Mouse (Mus musculus): ENCODE measurements at regions not wholly inside any gene's neighbourhood (a gene's known extent, or its start where the extent isn't known, plus 50 kb on each side); places are given as distances from the start of the nearest gene placed in this dataset.

DNA sequence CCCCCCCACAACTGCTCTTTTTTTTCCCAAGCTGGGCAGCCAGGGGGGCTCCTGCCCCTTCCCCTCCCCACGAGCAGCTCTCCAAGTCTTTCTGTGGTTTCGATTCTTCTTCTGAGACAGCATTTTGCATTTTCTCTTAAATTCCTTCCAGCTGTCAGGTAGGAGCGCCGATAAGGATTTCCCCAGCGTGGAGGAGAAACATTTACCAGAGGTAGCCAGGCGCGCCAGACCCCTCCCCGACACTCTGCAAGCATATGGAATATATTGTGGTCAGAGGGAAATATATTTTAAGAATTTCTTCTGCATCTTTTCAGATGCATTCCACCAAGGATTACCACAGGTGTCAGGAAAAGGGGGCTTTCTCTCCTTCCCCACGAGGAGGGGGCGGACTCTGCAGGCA lies 111.9 kb downstream of the Tbx5 start:
- DNase-seq (ENCODE audit: low spot score) = no peak

DNA sequence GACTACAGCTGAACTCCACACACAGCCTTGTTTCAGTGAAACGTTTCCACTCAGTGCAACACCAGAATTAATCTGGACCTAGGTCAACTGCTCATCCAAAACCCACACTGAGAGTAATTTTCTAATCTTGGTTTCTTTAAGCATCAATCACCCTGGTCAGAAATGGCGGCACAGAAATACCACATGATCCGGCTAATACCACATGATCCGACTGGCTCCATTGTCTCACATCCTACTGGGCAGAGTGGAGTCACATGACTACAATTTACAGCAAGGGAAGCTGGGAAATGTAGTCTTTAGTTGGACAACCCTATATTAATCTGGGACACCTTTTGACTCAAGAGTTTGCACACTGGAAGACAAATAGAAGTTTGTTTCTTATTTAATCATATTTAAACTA lies 115.9 kb downstream of the Tbx5 start:
- peak; percentile 10 for DNase-seq (ENCODE audit: low spot score)

DNA sequence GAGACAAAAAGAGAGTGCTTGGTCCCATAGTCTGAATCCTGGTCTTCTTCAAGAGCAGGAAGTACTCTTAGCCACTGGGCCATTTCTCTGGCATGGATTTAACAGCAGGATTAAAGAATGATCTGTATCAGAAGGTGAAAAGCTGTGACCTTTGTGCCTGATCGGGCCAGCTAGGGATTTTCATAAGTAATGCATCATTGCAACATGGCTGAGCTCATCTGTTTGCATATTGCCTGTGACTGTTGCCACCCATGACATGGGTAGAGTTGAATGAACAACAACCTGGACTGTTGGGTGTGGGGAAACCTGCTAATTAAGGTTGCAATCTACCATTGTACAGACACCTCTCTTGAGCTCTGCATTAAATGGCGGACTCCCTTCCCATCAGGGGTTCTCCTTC lies 119.6 kb downstream of the Tbx5 start:
- no peak for DNase-seq (ENCODE audit: low spot score)

DNA sequence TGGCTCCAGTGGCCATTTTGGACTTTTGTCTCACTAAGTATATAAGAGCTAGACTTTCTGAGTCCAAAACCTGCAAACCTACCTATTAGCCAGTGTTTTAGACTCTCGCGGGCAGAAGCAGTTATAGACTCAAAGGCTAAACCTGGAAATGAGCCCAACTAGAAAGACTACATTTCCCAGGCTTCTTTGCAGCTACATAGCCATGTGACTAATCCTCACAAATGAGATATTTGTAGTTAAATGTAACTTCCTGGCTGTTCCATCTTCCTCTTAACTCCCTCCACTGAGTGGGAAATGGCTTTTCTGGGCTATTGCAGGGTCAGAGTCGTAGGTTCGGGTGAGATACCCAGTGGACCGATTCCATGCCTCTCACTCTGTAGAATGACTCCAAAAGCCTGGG lies 120.7 kb downstream of the Tbx5 start:
- no peak for DNase-seq (ENCODE audit: low spot score)

DNA sequence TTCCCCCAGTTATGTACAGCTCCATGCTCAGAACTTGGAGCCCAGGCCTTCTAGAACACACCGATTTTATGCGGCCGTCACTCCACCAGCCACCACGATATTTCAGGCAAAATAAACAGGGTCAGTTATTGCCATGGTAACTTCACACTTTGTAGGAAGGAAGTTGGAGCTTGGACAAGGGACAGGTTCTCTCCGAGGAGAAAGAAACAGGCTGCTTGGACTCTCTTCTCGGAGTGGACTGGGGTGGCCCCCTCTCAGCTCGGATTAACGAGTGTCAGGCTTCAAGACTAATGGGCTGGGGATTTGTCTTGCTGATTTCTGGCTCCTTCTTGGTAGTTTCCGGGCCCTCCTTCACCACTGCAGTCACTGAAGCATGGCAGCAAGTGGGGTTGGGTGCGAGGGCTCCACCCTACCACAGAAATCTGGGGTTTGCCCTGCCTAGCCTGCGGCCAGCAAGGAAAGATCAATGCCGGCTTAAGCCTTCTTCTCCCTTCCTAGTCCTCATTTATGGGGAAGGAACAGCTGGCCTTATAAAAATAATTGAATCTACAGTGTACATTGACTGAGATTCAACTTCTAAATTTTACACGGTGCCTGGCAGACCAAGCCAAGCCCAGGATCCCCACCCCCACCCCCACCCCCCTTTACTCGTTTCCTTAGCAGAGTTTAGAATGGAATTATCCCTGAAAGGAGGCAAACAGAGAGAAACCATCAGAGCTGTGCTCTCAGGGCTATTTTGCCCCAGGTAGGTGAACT lies 121.5 kb downstream of the Tbx5 start:
- DNase-seq (ENCODE audit: low spot score) = no peak

DNA sequence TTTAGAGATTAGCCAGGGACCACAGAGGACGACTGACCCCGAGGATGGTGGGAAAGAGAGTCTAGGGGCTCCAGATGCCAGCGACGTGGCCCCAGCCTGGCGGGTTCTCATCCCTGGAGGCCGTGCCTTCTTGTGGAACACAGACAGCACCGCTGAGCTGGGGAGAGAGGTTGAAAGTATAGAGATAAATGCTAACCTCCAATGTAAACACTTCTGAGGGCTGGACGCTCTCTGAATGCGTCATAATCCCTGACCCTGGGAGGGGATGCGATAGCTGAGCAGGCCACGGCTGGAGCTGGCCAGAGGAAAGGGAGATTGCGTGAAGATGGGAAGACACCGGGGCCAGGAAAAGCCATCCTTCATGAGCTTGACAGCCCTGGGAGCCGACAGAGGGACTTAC lies 126.5 kb downstream of the Tbx5 start:
- no peak for DNase-seq (ENCODE audit: low spot score)

DNA sequence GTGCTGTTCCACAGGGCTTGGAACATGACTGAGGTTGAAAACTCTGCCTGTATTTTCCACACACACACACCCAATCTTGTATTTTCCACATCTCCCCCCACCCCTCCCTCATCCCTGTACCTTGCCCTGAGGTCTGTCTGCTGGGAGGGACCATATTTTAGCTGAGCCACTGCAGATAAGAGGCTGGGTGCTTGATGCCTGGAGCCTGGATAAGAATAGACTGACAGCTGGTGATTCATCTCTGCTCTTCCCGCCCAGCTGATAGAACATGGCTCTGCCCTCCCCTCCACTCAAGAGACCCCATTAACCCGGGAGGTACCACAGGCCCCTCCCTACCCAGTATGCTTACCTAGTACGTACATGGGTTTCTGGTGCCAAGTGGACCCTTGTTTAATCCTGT lies 132.3 kb downstream of the Tbx5 start:
- no peak for DNase-seq (ENCODE audit: low spot score)

DNA sequence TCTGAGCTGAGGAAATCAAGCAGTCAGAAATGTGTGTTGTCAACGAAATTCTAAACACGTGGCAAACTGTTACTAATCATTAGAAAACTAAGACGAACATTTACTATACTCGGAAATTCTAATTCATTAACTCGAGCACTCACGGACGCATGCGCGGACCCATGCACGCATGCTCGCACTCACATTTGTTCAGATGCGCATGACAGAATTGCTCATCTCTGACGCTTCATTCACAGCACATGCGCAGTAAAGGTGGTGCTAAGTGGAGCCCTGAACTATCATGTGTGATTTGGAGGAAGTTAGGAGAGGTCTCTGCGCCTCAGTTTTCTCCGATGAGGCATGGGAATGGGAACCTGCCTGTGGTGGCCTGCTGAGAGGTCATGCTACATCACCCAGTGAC lies 138.8 kb downstream of the Tbx5 start:
- DNase-seq (ENCODE audit: low spot score) = no peak

DNA sequence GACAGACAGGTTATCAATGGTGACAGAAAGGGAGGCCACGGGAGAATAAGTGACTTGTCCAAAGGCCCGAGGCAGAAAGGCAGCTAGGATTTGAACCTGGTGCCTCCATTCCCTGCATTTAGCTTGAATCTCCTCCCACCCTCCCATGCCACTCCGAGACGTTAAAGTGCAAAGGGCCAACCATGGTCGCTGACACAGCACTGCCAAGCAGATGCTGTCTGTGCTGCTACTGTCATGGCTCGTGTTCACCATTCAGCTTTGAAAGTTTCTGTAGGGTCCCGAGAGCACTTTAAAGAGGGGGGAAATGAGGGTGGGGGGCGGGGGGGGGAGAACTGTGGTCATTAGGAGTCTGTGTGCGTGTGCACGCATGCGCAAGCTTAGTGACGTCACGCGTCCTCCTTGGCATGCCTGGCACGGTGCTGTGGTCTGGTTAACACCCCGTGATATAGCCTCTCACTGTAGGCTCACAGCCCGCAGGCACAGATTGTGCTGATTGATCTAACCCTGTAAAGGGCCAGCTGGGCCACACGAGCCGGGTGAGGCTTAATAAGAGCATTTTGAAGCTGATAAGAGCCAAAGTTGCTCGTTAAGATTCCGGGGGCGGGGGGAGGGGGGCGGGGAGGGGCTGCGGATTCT lies 140.5 kb downstream of the Tbx5 start:
- DNase-seq (ENCODE audit: low spot score) = no peak

DNA sequence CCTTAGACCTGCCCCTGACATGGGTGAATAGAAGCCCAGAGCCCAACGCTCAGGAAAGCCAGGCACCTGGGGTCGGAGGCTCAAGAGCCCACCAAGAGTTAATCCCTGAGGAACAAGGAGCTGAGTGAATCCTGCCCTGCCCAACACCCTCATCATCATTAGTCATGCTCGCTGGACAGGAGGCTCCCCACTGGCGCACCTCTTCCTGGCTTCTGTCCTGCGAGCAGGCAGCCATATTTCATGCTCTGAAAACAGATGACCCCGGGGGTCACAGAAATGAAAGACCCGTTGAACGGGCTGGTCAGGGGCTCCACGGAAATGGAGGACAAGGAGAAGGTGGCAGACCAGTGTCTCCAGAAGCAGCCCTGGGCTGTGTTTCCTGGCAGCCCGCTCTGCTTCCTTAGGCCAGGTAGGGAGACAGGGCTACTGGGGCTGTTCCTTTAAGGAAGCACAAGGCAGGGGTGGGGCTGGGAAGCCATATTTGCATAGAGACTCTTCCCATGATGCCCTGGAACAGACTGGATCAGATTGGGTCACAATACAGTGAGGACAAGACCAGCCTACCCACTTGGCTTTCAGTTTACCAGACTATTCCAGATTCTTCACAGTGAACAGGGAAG lies 138.1 kb upstream of the Rbm19 start:
- no peak for DNase-seq (ENCODE audit: low spot score)

DNA sequence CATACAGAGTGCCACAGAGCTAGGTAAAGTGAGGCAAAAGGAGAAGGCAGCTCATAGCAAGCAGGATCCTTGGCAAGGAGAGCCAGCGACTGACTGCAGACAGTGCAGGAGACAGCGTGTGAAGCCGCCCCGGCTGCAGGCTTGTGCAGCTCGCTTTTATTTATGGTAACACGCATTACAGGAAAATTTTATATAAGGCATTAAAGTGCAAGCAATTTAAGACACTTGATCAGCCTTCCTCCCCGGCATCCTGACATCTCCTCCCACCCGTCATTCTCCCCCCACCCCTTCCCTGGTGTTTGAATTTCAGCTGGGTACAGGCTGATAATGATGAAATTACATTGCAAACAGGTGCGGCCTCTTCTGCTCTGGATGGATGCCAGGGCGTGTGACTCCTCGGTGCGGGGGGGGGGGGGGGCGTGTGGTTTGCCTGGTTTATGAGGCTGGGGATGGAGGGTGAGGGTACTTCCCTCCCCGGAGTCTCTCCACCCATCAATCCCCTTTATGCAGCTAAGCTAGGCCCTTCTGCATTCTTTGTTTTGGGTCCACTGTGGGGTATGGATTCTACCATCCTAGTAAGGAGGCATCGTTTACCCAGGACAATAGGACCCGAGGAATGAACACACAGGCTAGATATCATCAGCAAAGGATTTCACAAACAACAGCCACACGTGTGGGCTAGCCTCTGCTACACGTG lies 135.0 kb upstream of the Rbm19 start:
- DNase-seq (ENCODE audit: low spot score) = no peak

DNA sequence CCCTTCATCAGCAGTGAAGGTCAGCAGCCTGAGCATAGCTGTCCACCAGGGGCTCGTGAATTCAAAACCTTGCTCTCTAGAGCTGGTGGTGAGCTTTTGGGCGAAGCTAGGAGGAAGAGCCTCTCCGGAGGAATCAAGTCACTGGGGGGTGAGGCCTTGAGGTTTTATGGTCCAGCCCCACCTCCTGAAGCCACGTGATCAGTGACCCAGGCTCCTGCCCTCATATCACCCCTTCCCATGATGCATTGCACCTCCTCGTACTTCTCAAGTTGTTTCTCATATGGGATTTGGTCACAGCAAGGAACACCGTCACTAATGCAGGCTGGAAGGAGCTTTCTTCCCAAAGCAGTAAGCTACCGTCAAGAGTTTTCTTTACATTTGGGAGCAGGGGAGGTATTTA lies 132.1 kb upstream of the Rbm19 start:
- DNase-seq (ENCODE audit: low spot score) = no peak

DNA sequence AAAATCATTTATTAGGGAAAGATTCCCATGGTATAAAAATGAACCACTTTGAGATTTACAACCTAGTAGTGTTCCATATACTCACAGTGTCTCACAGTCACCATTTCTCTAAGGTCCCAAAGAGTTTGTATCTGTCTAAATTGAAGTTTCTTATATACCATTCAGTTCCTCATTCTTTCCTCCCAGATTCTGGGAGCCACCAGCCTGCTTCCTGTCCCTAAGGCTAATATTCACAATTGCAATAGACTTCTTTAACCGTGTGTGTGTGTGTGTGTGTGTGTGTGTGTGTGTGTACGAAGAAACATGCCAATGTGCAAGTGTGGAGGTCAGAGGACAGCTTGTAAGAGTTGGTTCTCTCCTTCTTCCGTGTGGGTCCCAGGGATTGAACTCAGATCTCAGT lies 124.1 kb upstream of the Rbm19 start:
- no peak for DNase-seq (ENCODE audit: low spot score)

DNA sequence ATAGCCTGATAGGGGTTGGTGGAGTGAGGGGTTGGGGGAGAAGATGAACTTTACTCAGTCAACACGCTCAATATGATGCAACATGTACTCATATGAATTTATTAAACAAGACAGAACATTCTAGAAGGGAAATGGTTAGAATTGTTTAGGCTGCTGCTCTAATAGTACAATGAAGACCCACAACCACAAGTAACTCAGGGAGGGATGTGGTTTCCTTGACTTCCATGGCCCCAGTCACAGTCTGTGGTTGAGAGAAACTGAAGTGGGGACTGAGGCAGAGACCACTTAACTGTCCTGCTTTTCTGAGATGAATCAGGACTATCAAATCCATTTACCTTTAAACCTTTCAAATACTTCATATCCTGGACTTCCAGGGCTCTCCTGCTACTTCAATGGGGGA lies 120.5 kb upstream of the Rbm19 start:
- DNase-seq (ENCODE audit: low spot score) = no peak

DNA sequence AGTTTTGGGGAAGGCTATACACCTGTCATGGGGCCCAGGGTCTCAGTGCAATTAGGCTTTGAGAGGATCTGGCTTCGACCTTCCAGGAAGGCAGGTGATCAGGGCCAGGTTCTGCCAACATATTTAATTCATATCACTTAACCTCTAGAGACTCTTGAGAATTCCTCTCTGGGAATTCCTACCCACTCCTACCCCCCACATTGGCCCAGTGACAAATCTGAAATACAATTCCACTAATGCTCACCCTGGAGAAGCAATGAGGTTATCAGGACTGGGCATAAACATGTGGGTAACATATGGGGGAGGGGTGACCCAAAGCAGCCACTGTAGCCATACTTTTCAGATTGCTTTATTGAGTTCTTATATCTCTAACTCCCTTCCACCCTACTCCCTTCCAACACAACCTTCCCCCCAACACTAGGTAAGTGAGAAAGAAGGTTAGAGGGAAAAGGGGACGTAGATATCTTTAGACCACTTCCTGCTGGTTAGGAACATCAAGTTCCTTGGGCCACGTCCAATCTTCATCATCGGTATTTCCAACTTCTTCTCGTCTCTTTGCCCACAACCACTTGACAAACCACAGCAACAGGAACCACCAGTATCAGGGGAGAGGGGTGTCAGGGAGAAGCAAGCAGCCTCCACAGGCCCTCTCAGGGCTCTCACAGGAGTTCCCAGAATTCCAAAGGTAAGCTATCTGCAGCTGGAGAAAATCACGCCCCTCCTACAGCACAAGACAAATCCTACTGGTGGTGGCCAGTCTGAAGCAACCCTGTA lies 110.4 kb upstream of the Rbm19 start:
- DNase-seq (ENCODE audit: low spot score) = no peak

DNA sequence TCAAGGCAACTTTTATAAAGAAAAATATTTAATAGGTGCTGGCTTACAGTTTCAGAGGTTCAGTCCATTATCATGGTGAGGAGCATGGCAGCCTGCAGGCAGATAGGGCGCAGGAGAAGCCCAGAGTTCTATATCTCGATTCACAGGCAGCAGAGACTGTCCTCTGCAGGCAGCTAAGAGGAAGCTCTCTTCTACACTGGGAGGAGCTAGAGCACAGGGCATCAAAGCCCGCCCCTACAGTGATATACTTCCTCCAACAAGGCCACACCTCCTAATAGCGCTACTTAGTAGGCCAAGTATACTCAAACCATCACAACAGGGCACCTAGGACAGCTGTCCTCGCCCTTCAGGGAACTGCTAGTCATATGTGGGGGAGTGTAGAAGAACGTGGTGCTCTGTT lies 108.5 kb upstream of the Rbm19 start:
- no peak for DNase-seq (ENCODE audit: low spot score)

DNA sequence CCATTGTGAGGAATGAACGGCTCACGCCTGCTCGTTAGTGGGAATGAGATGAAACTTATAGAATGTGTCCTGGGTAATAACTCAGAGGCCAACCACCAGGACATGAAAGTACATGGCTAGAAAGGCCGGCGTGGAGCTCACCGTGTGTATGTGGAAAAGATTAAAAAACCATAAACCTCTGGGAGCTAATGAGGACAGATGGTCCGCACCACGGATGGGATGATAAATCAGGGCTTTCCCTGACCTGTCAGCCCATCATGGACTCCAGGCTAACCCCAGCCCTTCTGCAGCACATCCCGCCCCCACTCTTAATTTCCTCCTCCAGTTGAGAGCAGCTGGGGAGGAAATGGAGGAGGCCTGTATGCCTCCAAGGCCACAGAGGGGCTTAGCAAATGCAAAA lies 108.0 kb upstream of the Rbm19 start:
- no peak for DNase-seq (ENCODE audit: low spot score)

DNA sequence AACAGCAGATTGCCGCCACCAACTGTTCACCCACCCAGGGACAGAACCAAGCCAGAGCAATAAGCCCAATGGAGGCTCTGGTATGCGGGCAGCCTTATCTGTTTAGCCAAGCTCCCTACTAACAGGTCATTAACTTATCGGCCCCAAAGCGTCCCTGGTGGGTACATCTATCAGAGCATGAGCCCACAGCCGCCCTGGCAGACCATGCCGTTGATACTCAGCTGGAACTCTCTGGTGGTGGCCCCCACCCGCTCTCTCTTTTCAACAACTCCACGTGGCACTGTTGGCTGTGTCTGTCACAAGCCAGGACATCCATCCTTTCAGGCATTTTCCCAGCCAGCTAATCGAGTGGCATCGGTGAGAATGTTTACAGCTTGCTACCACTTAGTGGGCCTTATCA lies 100.8 kb upstream of the Rbm19 start:
- DNase-seq (ENCODE audit: low spot score) = no peak

DNA sequence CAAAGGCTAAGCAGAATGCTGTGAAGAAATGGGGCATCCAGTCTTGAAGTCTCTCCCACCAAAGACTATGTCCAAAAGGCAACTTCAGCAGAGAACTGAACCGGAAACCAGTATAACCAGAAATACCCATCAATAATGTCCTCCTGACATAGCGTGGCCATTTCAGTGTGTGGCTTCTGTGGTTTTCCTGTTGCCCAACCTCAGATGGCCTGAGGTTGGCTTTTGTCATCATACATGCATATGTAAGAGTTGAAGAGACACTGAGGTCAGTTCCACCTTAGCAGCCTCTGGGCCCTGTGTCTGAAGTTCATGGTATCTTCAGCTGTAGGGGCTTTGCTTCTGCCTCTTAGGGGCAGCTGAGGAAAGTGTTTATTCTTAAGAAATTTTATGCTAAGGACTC lies 98.1 kb upstream of the Rbm19 start:
- DNase-seq (ENCODE audit: low spot score) = no peak

DNA sequence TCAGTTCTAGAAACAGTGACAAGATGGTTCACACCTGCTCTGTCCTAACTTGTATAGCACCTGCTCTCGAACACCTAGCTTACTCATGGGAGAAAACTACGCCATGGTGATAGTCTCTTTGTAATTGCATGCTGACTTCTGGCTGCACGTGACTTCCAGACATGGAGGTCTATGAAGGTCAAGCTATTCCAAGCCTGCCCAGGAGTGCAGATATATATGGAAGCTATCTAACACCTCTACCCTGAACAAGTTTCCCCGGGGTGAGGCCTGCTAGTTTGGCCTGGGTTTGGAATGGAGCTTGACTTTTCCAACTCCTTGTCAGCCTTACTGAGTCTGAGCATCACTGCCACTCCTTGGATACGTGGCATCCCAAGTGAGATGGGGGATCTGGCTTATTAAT lies 95.5 kb upstream of the Rbm19 start:
- no peak for DNase-seq (ENCODE audit: low spot score)

DNA sequence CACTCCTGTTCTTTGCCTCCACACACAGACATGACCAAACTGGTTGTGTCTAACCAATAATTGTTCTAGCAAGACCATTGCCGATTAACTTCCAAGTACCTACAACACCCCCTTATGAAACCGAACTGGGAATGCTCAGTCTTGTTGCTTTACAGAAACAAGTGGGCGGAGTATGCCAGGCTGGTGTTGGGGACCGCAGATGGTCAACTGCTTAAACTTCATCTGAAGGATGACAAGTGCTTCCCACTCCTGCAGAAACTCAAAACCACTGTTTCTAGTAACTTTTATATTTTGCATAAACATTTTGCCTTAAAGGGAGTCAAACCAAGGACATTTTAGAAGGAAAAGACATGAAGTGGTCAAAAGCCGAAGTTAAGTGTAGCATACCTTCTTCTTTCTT lies 94.0 kb upstream of the Rbm19 start:
- DNase-seq (ENCODE audit: low spot score) = no peak

DNA sequence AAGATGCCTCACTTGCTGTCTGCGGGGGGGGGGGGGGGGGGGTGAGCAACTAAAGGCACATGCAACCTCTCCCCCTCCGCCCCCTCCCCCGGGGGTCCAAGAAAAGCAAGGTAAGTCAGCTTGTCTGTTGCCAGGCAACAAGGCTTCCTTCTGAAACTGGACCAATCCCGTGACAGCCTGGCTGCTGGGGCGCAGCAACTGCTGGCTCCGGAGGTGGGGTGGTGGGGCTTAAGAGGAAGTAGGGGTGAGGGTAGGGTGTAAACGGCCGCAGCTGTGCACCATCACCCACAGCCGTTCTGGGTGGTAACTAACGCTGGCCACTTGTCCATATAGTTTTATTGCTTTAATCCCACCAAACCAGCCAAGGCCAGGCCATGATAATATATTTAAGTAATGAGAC lies 92.2 kb upstream of the Rbm19 start:
- DNase-seq (ENCODE audit: low spot score) = no peak

All from MN1 (cell line).